Mouse (Mus musculus): Measurements from ENCODE around the gene Slc36a2. TPM values are rescaled to one million over a fixed set of nuclear protein-coding genes. Genes with fewer than 3 reads are reported as not detected.

Gene Slc36a2
- polyA plus RNA-seq, 1 experiment = 90.6 TPM

GRCm38 (mm10) chr11:55110566-55111169 is 74.2 kb downstream of the Slc36a2 start:
- no peak for TF ChIP-seq POLR2A (IDR thresholded peaks at IDR 0.05; ENCODE audit: borderline replicate concordance, extremely low read depth, low read depth, low read length)
- DNase-seq = no peak
- 65% methylated on average over 7 of the region's 7 CpGs for WGBS
- Histone ChIP-seq H3K4me3 (replicated peaks; ENCODE audit: extremely low read depth, low read depth, low read length) (no peak overlapping the region), H3K4me1 (ENCODE audit: control insufficient read depth, insufficient read depth, low read length) (no peaks in the 10 kb centered on the region)

- DNase-seq = no peak
- H3K4me3 ChIP-seq (replicated peaks; ENCODE audit: extremely low read depth, low read depth, low read length) = no peak overlapping the region
- WGBS = 88% methylated on average over 7 of the region's 7 CpGs
- TF ChIP-seq CTCF (IDR thresholded peaks at IDR 0.05; ENCODE audit: insufficient read depth, low read length) (no peak), POLR2A (IDR thresholded peaks at IDR 0.05; ENCODE audit: borderline replicate concordance, extremely low read depth, low read depth, low read length) (no peak)
- no peaks in the 10 kb centered on the region for H3K4me1 ChIP-seq (ENCODE audit: control insufficient read depth, insufficient read depth, low read length)
Observed at GRCm38 (mm10) chr11:55109521-55110300, 75.2 kb downstream of the Slc36a2 start.

Other genes starting within 250 kb of the Slc36a2 start
- gene Tnip1, start 222.2 kb downstream of the Slc36a2 start, polyA plus RNA-seq (2012; rRNA removed) = 43.9 and 47.2 TPM in 2 replicates
- 151 and 170 TPM in 2 replicates for gene Anxa6, start 151.6 kb downstream of the Slc36a2 start, polyA plus RNA-seq (2012; rRNA removed)
- 2.2 and 4.1 TPM in 2 replicates for gene Ccdc69, start 106.9 kb downstream of the Slc36a2 start, polyA plus RNA-seq (2012; rRNA removed)
- 50.9 and 70.4 TPM in 2 replicates for gene Gm2a, start 87.0 kb downstream of the Slc36a2 start, polyA plus RNA-seq (2012; rRNA removed)
- 0.18 and 0.22 TPM in 2 replicates for gene Slc36a3, start 33.4 kb downstream of the Slc36a2 start, polyA plus RNA-seq (2012; rRNA removed)
- gene Slc36a1, start 19.3 kb upstream of the Slc36a2 start, polyA plus RNA-seq (2012; rRNA removed) = 15.6 and 19.4 TPM in 2 replicates
- gene Fat2, start 151.5 kb upstream of the Slc36a2 start, polyA plus RNA-seq (2012; rRNA removed) = 0.59 and 1.4 TPM in 2 replicates
- 2,531 and 3,134 TPM in 2 replicates for gene Sparc, start 238.1 kb upstream of the Slc36a2 start, polyA plus RNA-seq (2012; rRNA removed)

All from lung, adult 2 months (tissue).